Mouse (Mus musculus) A20 (cell line): ENCODE data around the gene Pdpk1.

Source experiments
- DNase-seq: peaks from one replicate; pipeline ENCODE4 v3.0.0-alpha.2; 2011; ENCODE audit warnings: low read depth, low spot score

Pdpk1 gene

GRCm38 (mm10) chr17:24150824-24151223, at the start of gene Pdpk1:
Pdpk1 (minus strand) TSS chr17:24150924.
- DNase-seq = no peak

GRCm38 (mm10) chr17:24199741-24200140, 49.0 kb upstream of the Pdpk1 start:
- no peak for DNase-seq

GRCm38 (mm10) chr17:24199252-24199651, 48.5 kb upstream of the Pdpk1 start:
- DNase-seq = no peak

- no peak for DNase-seq
Observed at GRCm38 (mm10) chr17:24197032-24197824, 46.5 kb upstream of the Pdpk1 start.

GRCm38 (mm10) chr17:24195349-24195748, 44.6 kb upstream of the Pdpk1 start:
- no peak for DNase-seq

- no peak for DNase-seq
Observed at GRCm38 (mm10) chr17:24193769-24194168, 43.0 kb upstream of the Pdpk1 start.

- DNase-seq = no peak
Observed at GRCm38 (mm10) chr17:24193268-24193667, 42.5 kb upstream of the Pdpk1 start.

GRCm38 (mm10) chr17:24192848-24193247, 42.1 kb upstream of the Pdpk1 start:
- no peak for DNase-seq

- DNase-seq = no peak
Observed at GRCm38 (mm10) chr17:24191481-24191880, 40.8 kb upstream of the Pdpk1 start.

- no peak for DNase-seq
Observed at GRCm38 (mm10) chr17:24190934-24191333, 40.2 kb upstream of the Pdpk1 start.

- no peak for DNase-seq
Observed at GRCm38 (mm10) chr17:24174259-24174658, 23.5 kb upstream of the Pdpk1 start.

GRCm38 (mm10) chr17:24173423-24173822, 22.7 kb upstream of the Pdpk1 start:
- peak; percentile 66 for DNase-seq

- DNase-seq = no peak
Observed at GRCm38 (mm10) chr17:24171738-24172137, 21.0 kb upstream of the Pdpk1 start.

GRCm38 (mm10) chr17:24170729-24171128, 20.0 kb upstream of the Pdpk1 start:
- DNase-seq = no peak

GRCm38 (mm10) chr17:24170125-24170524, 19.4 kb upstream of the Pdpk1 start:
- DNase-seq = peak; percentile 7

GRCm38 (mm10) chr17:24169317-24170065, 18.8 kb upstream of the Pdpk1 start, which contains the start of gene Atp6v0c:
Atp6v0c (minus strand) TSS chr17:24169702.
- DNase-seq = peak; percentile 97

- peak; percentile 83 for DNase-seq
Observed at GRCm38 (mm10) chr17:24168590-24169277, 18.0 kb upstream of the Pdpk1 start.

- no peak for DNase-seq
Observed at GRCm38 (mm10) chr17:24167891-24168505, 17.3 kb upstream of the Pdpk1 start.

GRCm38 (mm10) chr17:24167120-24167519, 16.4 kb upstream of the Pdpk1 start:
- DNase-seq = no peak

- no peak for DNase-seq
Observed at GRCm38 (mm10) chr17:24164566-24165259, 14.0 kb upstream of the Pdpk1 start.
